Mouse (Mus musculus): ENCODE results near the gene Gm5728. TPM values are rescaled to one million over a fixed set of nuclear protein-coding genes. Genes with fewer than 3 reads are reported as not detected.
"Not testable (repeated sequence)": the region's sequence is repeated elsewhere in the genome, so short reads cannot be mapped to it uniquely, and the experiment has no call there.

Gm5728 gene
- not detected for total RNA-seq (2018; cell fraction: chromatin; rRNA removed)
- not detected for total RNA-seq (2018; cell fraction: cytosol; rRNA removed)
- not detected for total RNA-seq (2018; cell fraction: nucleus; rRNA removed)
- not detected in 3 replicates for polyA plus RNA-seq (2018)

DNA sequence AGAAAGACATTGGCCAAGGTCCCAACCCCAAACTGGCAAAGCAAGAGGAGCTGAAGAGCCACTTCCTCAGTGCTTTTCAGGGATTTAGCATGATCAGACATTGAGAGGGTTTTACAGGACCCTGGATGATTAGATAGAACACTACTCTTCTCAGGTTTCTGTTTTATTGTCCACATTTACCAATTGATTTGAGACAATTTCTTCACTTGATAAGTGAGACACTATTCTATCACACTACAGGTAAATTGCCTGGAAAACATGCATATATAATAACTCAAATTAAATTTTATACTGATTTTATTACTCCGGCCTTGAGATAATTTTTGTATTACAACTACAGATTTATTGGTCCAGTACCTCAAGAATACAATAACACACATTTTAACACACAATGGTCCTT, at the start of gene Gm5728:
Gene Gm5728, minus strand, starts transcription at position 101 of the 400 bp plus-strand sequence.
- no CpG with 5 or more reads among the region's 1 CpGs for WGBS (ENCODE audit: missing documents)
- H3K36me3 ChIP-seq (ENCODE audit: inconsistent target); H3K4me3 ChIP-seq (ENCODE audit: inconsistent target); H3K79me2 ChIP-seq (ENCODE audit: inconsistent target); H3K27ac ChIP-seq: not testable (repeated sequence)

- not testable (repeated sequence) for H3K4me3 ChIP-seq (ENCODE audit: inconsistent target); H3K27ac ChIP-seq; H3K79me2 ChIP-seq (ENCODE audit: inconsistent target); H3K36me3 ChIP-seq (ENCODE audit: inconsistent target)
- WGBS (ENCODE audit: missing documents): no CpG with 5 or more reads among the region's 3 CpGs
These were observed 42.4 kb upstream of the Gm5728 start, which contains the start of gene Vmn1r100 for GRCm38 (mm10) chr7:20417642-20418041. TSS of gene Vmn1r100 (plus strand) at chr7:20417942.

DNA sequence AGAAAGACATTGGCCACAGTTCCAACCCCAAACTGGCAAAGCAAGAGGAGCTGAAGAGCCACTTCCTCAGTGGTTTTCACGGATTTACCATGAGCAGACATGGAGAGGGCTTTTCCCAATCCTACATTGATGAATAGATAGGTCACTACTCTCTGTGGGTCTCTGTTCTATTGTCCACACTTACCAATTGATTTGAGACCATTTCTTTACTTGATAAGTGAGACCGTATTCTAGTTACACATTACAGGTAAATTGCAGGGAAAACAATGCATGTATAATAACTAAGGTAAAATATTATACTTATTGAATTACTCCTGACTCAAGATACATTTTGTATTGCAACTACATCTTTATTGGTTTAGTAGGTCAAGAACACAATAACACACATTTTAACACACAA, 41.2 kb downstream of the Gm5728 start, which contains the start of gene Gm4133:
Gene Gm4133, minus strand, starts transcription at position 101 of the 400 bp plus-strand sequence.
- not testable (repeated sequence) for H3K79me2 ChIP-seq (ENCODE audit: inconsistent target); H3K27ac ChIP-seq; H3K36me3 ChIP-seq (ENCODE audit: inconsistent target); H3K4me3 ChIP-seq (ENCODE audit: inconsistent target)
- WGBS (ENCODE audit: missing documents): no CpG with 5 or more reads among the region's 2 CpGs

Other genes with a start within 250 kb of the Gm5728 start
- not detected in 3 replicates for gene Vmn1r93, start 236.3 kb downstream of the Gm5728 start, polyA plus RNA-seq (2018)
- gene Vmn1r94, start 207.0 kb downstream of the Gm5728 start, polyA plus RNA-seq (2018): not detected in 3 replicates
- gene Vmn1r95, start 181.7 kb downstream of the Gm5728 start, polyA plus RNA-seq (2018): not detected in 3 replicates
- not detected in 3 replicates for gene Gm6164, start 169.8 kb downstream of the Gm5728 start, polyA plus RNA-seq (2018)
- gene Gm4498, start 141.6 kb downstream of the Gm5728 start, polyA plus RNA-seq (2018): not detected in 3 replicates
- gene Gm5890, start 112.6 kb downstream of the Gm5728 start, polyA plus RNA-seq (2018): not detected in 3 replicates
- gene Gm4133, start 41.3 kb downstream of the Gm5728 start, polyA plus RNA-seq (2018): not detected in 3 replicates
- not detected in 3 replicates for gene Vmn1r100, start 42.5 kb upstream of the Gm5728 start, polyA plus RNA-seq (2018)
- gene Vmn1r101, start 67.2 kb upstream of the Gm5728 start, polyA plus RNA-seq (2018): not detected in 3 replicates
- not detected in 3 replicates for gene Gm10670, start 99.5 kb upstream of the Gm5728 start, polyA plus RNA-seq (2018)
- gene Vmn1r103, start 135.1 kb upstream of the Gm5728 start, polyA plus RNA-seq (2018): not detected in 3 replicates
- not detected in 3 replicates for gene Vmn1r104, start 158.4 kb upstream of the Gm5728 start, polyA plus RNA-seq (2018)
- not detected in 3 replicates for gene Gm5726, start 170.3 kb upstream of the Gm5728 start, polyA plus RNA-seq (2018)
- not detected in 3 replicates for gene Gm4141, start 200.8 kb upstream of the Gm5728 start, polyA plus RNA-seq (2018)
- gene Gm4513, start 223.6 kb upstream of the Gm5728 start, polyA plus RNA-seq (2018): not detected in 3 replicates

Measured in macrophage (primary cell).